Mouse (Mus musculus) G1E (cell line): Measurements from ENCODE around the gene Dgka.

Source experiments
- CTCF ChIP-seq: IDR thresholded peaks from 2 replicates; pipeline ENCODE4 v1.5.1; 2012; ENCODE audit warnings: low read depth, low read length, inconsistent platforms, mixed read lengths
- GATA1 ChIP-seq: IDR thresholded peaks from 2 replicates; pipeline ENCODE4 v1.6.1; 2012; ENCODE audit warnings: borderline replicate concordance, low read length, inconsistent platforms, mixed read lengths
- GATA2 ChIP-seq: IDR thresholded peaks from 2 replicates; pipeline ENCODE4 v1.6.1; 2012; ENCODE audit warnings: low read depth, low read length, inconsistent platforms, borderline replicate concordance
- TAL1 ChIP-seq: conservative IDR thresholded peaks from 2 replicates; pipeline ENCODE4 v1.6.1; 2012; ENCODE audit warnings: low read depth, low read length, inconsistent platforms, mixed read lengths

DNA sequence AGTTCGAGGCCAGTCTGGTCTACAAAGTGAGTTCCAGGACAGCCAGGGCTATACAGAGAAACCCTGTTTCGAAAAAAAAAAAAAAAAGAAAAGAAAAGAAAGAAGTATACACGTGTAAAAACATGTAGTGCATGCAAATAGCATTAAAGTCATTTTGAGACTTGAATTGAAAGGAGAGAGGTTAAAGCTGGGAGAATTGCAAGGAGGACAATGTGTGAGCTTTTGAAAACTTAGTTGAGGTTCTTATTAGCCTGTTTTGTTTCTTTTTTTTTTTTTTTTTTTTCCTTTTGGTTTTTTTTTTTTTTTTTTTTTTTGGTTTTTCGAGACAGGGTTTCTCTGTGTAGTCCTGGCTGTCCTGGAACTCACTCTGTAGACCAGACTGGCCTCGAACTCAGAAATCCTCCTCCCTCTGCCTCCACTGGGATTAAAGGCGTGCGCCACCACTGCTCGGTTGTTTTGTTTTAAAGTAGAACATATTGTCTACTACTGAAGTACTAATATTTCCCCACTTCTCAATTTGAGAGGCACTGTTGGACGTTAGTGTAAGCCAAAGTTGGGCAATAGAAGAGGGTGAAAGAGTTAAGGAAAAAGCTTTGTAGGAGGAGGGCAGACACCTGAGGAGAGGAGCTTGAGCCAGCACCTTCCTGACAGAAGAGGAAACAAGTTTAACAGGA lies 2.5 kb upstream of the Dgka start:
- TF ChIP-seq CTCF (no peak), GATA2 (no peak), GATA1 (no peak), TAL1 (no peak)
